Mouse (Mus musculus) granulocyte monocyte progenitor cell, adult 5-6 weeks (primary cell): ENCODE measurements around the gene Nudt1. TPM values are rescaled to one million over a fixed set of nuclear protein-coding genes. Genes with fewer than 3 reads are reported as not detected.

ENCODE experiments used
- ATAC-seq: replicated peaks from 2 replicates; pipeline ENCODE4 v1.8.0; 2016; ENCODE audit warnings: mild to moderate bottlenecking, moderate TSS enrichment, inconsistent platforms; ENCODE audit not compliant: poor library complexity, severe bottlenecking
- total RNA-seq, 2 experiments: library from RNA; stranded (forward) in 1 of 2; stranded (reverse) in 1 of 2; fragments of 200-712, 200-1000 nt in 1 of 2; fragments of >200 nt in 1 of 2; fragmentation: Nextera tagmentation in 1 of 2; gene quantifications; 2 replicates each; pipeline ENCODE4 v1.2.3; 2014 to 2017

The Nudt1 gene
- total RNA-seq (2014; fragmentation: Nextera tagmentation) (40.7 and 43.1 TPM in 2 replicates), total RNA-seq (2017) (42.0 and 49.1 TPM in 2 replicates)

- ATAC-seq, result peak; percentile 96
Observed at GRCm38 (mm10) chr5:140321042-140321755, at the start of gene Nudt1, which contains the start of gene Mad1l1. TSS of gene Nudt1 (plus strand) at chr5:140321656. TSS of gene Mad1l1 (minus strand) at chr5:140321552.

- ATAC-seq, result no peak
Observed at GRCm38 (mm10) chr5:140276779-140277178, 44.7 kb upstream of the Nudt1 start.

GRCm38 (mm10) chr5:140280205-140280604 lies 41.3 kb upstream of the Nudt1 start:
- no peak for ATAC-seq

GRCm38 (mm10) chr5:140282376-140282775 lies 39.1 kb upstream of the Nudt1 start:
- ATAC-seq, result no peak

- ATAC-seq, result no peak
Observed at GRCm38 (mm10) chr5:140282900-140283299, 38.6 kb upstream of the Nudt1 start.

- no peak for ATAC-seq
Observed at GRCm38 (mm10) chr5:140284011-140284410, 37.4 kb upstream of the Nudt1 start.

GRCm38 (mm10) chr5:140284761-140285160 lies 36.7 kb upstream of the Nudt1 start:
- ATAC-seq, result no peak

- no peak for ATAC-seq
Observed at GRCm38 (mm10) chr5:140288287-140288686, 33.2 kb upstream of the Nudt1 start.

- ATAC-seq, result no peak
Observed at GRCm38 (mm10) chr5:140289161-140289560, 32.3 kb upstream of the Nudt1 start.

- peak; percentile 40; the same call in 1 of the 2 replicates for ATAC-seq
Observed at GRCm38 (mm10) chr5:140292152-140292551, 29.3 kb upstream of the Nudt1 start.

- no peak for ATAC-seq
Observed at GRCm38 (mm10) chr5:140298291-140298690, 23.2 kb upstream of the Nudt1 start.

- ATAC-seq, result no peak
Observed at GRCm38 (mm10) chr5:140306016-140306415, 15.4 kb upstream of the Nudt1 start.

- no peak for ATAC-seq
Observed at GRCm38 (mm10) chr5:140307602-140308001, 13.9 kb upstream of the Nudt1 start.

- ATAC-seq, result no peak
Observed at GRCm38 (mm10) chr5:140316716-140317115, 4.7 kb upstream of the Nudt1 start.

- peak; percentile 32 for ATAC-seq
Observed at GRCm38 (mm10) chr5:140321756-140322575, 510 bp downstream of the Nudt1 start.

- ATAC-seq, result no peak
Observed at GRCm38 (mm10) chr5:140324058-140324457, 2.6 kb downstream of the Nudt1 start.

GRCm38 (mm10) chr5:140331615-140332512 lies 10.4 kb downstream of the Nudt1 start, which contains the start of gene Mrm2:
TSS of gene Mrm2 (minus strand) at chr5:140331898.
- peak; percentile 86 for ATAC-seq

GRCm38 (mm10) chr5:140332519-140332918 lies 11.1 kb downstream of the Nudt1 start:
- no peak for ATAC-seq

- peak; percentile 40 for ATAC-seq
Observed at GRCm38 (mm10) chr5:140333631-140334030, 12.2 kb downstream of the Nudt1 start.

GRCm38 (mm10) chr5:140336680-140337079 lies 15.2 kb downstream of the Nudt1 start:
- ATAC-seq, result no peak
